Mouse (Mus musculus): Measurements from ENCODE around the gene Mmrn1. TPM values are rescaled to one million over a fixed set of nuclear protein-coding genes. Genes with fewer than 3 reads are reported as not detected.

The Mmrn1 gene
- polyA plus RNA-seq (2017; shearing (Covaris generic)), result not detected

DNA sequence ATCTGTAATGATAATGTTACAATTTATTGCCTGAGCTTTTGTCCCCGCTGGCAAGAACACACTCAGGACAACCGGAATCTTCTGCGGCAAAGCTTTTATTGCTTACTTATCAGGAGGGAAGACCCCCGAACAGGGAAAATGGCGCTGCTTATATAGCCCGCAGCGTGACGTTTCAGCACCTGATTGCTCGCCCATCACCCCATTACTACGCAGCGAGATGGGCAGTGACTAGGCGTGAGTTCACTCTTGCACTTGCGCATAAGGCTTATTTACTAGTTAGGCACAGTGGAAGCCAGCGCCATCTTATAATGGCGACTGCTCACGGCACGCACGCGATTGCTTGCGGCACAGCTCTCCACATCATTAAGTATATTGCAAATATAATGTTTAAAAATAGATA, at the start of gene Mmrn1:
Mmrn1 (plus strand) TSS at position 301 of the 400 bp plus-strand sequence.

Other genes starting within 250 kb of the Mmrn1 start
- gene Snca, start 95.1 kb upstream of the Mmrn1 start, polyA plus RNA-seq (2017; shearing (Covaris generic)), result not detected